Mouse (Mus musculus) spleen, adult 2 months (tissue): ENCODE measurements around the gene Pla1a.

Experiments used
- CTCF ChIP-seq: fragments of 200-500 bp; IDR thresholded peaks from 2 replicates; pipeline ENCODE4 v1.5.1; 2011; ENCODE audit warnings: mild to moderate bottlenecking, inconsistent platforms; ENCODE audit not compliant: insufficient read depth, insufficient read length, insufficient replicate concordance; ENCODE audit errors: extremely low read depth
- POLR2A ChIP-seq: fragments of 200-500 bp; IDR thresholded peaks from 2 replicates; pipeline ENCODE4 v1.6.1; 2011; ENCODE audit warnings: low read depth, low read length, inconsistent platforms

DNA sequence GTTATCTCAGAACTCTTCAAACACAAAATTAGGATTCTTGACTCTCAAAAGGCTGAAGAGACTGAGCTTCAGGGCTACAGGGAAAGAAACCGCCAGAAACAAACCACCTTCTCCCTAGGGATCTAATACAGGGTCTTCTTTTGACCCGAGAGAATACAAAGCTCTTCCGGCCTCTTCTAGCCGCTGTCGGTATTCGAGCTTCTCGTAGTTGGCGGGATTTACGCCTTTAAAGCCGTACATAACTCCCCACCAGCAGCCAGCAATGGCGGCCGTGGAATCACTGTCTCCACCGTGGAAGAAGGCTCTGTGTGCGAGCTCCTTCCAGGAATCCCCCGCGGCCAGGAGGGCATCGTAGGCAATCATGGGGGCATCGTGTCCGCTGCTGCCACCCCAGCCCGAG is 12.6 kb upstream of the Pla1a start:
- no peak for TF ChIP-seq POLR2A
- no peak for TF ChIP-seq CTCF
